Mouse (Mus musculus) G1E-ER4 (cell line): Measurements from ENCODE around the gene Gucd1. TPM values are rescaled to one million over a fixed set of nuclear protein-coding genes. Genes with fewer than 3 reads are reported as not detected.

ENCODE experiments used
- GATA1 ChIP-seq: IDR thresholded peaks from one replicate; pipeline ENCODE4 v1.8.0; 2012; ENCODE audit warnings: low read length, inconsistent platforms
- polyA plus RNA-seq: library from polyadenylated mRNA; stranded (reverse); fragments of >175 nt; gene quantifications from 2 replicates; pipeline ENCODE4 v1.2.3, GENCODE M21; 2012

Gene Gucd1
- polyA plus RNA-seq, result 25.9 and 28.3 TPM in 2 replicates

GRCm38 (mm10) chr10:75517758-75518143, at the start of gene Gucd1:
TSS of gene Gucd1 (minus strand) at chr10:75517972.
- no peak for TF ChIP-seq GATA1

- TF ChIP-seq GATA1, result no peak
Observed at GRCm38 (mm10) chr10:75566321-75566720, 48.5 kb upstream of the Gucd1 start.

- no peak for TF ChIP-seq GATA1
Observed at GRCm38 (mm10) chr10:75565906-75566305, 48.1 kb upstream of the Gucd1 start.

GRCm38 (mm10) chr10:75565436-75565835, 47.7 kb upstream of the Gucd1 start:
- TF ChIP-seq GATA1, result no peak

GRCm38 (mm10) chr10:75564687-75565265, 47.0 kb upstream of the Gucd1 start:
- no peak for TF ChIP-seq GATA1

- no peak for TF ChIP-seq GATA1
Observed at GRCm38 (mm10) chr10:75562596-75562995, 44.8 kb upstream of the Gucd1 start.

- no peak for TF ChIP-seq GATA1
Observed at GRCm38 (mm10) chr10:75561071-75561654, 43.4 kb upstream of the Gucd1 start, which contains the start of gene Ggt1. TSS of gene Ggt1 (plus strand) at chr10:75561604.

- no peak for TF ChIP-seq GATA1
Observed at GRCm38 (mm10) chr10:75560549-75560899, 42.8 kb upstream of the Gucd1 start.

GRCm38 (mm10) chr10:75559676-75560548, 42.1 kb upstream of the Gucd1 start, which contains the start of gene Lrrc75b:
TSS of gene Lrrc75b (minus strand) at chr10:75560330.
- TF ChIP-seq GATA1, result no peak

GRCm38 (mm10) chr10:75559041-75559675, 41.4 kb upstream of the Gucd1 start:
- TF ChIP-seq GATA1, result no peak

GRCm38 (mm10) chr10:75558515-75558914, 40.7 kb upstream of the Gucd1 start:
- TF ChIP-seq GATA1, result no peak

- TF ChIP-seq GATA1, result no peak
Observed at GRCm38 (mm10) chr10:75556026-75556425, 38.3 kb upstream of the Gucd1 start.

GRCm38 (mm10) chr10:75555557-75555956, 37.8 kb upstream of the Gucd1 start:
- no peak for TF ChIP-seq GATA1

- no peak for TF ChIP-seq GATA1
Observed at GRCm38 (mm10) chr10:75554090-75554489, 36.3 kb upstream of the Gucd1 start.

GRCm38 (mm10) chr10:75552701-75553450, 35.1 kb upstream of the Gucd1 start:
- no peak for TF ChIP-seq GATA1
